Mouse (Mus musculus) midbrain, embryonic 12.5 days (tissue): ENCODE data around the gene Gramd1c. TPM values are rescaled to one million over a fixed set of nuclear protein-coding genes. Genes with fewer than 3 reads are reported as not detected.
A peak's percentile ranks its signal among the peaks of the same experiment; 100 is the strongest.

Experiments used
- ATAC-seq: fragments of 200-750 bp; cut with Nextera tagmentation; 2 replicates; pipeline ENCODE4 v1.8.0; 2017; ENCODE audit warnings: low read depth, moderate TSS enrichment, moderate library complexity; ENCODE audit not compliant: low FRiP score
- H3K27ac ChIP-seq: fragments of 300-500 bp; sonication (generic); replicated peaks from 2 replicates; pipeline ENCODE4 v1.5.1; 2016; ENCODE audit warnings: mild to moderate bottlenecking
- H3K27me3 ChIP-seq: fragments of 300-500 bp; sonication (generic); 2 replicates; pipeline ENCODE4 v1.6.1; 2016; ENCODE audit warnings: mild to moderate bottlenecking
- H3K36me3 ChIP-seq: fragments of 300-500 bp; sonication (generic); 2 replicates; pipeline ENCODE4 v1.6.1; 2016
- H3K4me1 ChIP-seq: fragments of 300-500 bp; sonication (generic); 2 replicates; pipeline ENCODE4 v1.6.1; 2016
- H3K4me2 ChIP-seq: fragments of 300-500 bp; sonication (generic); replicated peaks from 2 replicates; pipeline ENCODE4 v1.6.1; 2016; ENCODE audit warnings: mild to moderate bottlenecking, moderate library complexity
- H3K4me3 ChIP-seq: fragments of 300-500 bp; sonication (generic); 2 replicates; pipeline ENCODE4 v1.5.1; 2016; ENCODE audit warnings: mild to moderate bottlenecking
- H3K9ac ChIP-seq: fragments of 300-500 bp; sonication (generic); replicated peaks from 2 replicates; pipeline ENCODE4 v1.6.1; 2016; ENCODE audit warnings: mild to moderate bottlenecking, moderate library complexity
- H3K9me3 ChIP-seq: fragments of 300-500 bp; sonication (generic); 2 replicates; pipeline ENCODE4 v1.6.1; 2016; ENCODE audit warnings: mild to moderate bottlenecking
- WGBS: fragments of 180-500 bp; shearing (Covaris S2); methylation state at CpG from one replicate; pipeline ENCODE4 v1.1.7; 2016; 5-methylcytosine and 5-hydroxymethylcytosine counted together
- polyA plus RNA-seq: library from polyadenylated mRNA; unstranded; fragments of >200 nt; fragmentation: Nextera tagmentation; extraction: Ambion mirVana; gene quantifications from 2 replicates; pipeline ENCODE4 v1.2.1, GENCODE M21; 2016

Gramd1c gene
- polyA plus RNA-seq, 1 experiment from 2014 or later: 4.2 TPM

DNA sequence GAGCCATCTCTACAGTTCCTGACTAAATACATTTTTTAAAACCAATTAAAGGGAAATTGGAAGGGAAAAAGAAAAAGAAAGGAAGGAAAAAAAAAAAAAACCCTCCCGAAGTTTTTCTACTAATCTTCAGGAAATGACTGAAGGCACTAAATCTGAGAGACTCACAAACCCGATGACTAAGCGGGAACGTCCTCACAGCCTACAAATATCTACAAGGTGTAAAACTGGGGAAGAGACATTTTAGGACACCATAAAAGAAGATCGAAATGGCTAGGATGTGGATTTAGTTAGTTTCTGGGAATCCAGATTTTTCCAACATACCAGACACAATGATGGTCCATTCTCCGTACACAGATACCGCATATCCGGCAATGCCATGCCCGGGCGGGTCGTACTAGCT is 90.0 kb downstream of the Gramd1c start:
- Histone ChIP-seq H3K27ac (no peak overlapping the region), H3K36me3 (no peaks in the 10 kb centered on the region), H3K4me3 (no peak overlapping the region), H3K9ac (no peak overlapping the region), H3K4me2 (no peak overlapping the region), H3K9me3 (no peaks in the 10 kb centered on the region), H3K4me1 (no peaks in the 10 kb centered on the region), H3K27me3 (peaks cover 12% of the 10 kb centered on the region; the same call in 1 of the 2 replicates)
- no peak for ATAC-seq
- 93% methylated on average over 11 of the region's 11 CpGs for WGBS

DNA sequence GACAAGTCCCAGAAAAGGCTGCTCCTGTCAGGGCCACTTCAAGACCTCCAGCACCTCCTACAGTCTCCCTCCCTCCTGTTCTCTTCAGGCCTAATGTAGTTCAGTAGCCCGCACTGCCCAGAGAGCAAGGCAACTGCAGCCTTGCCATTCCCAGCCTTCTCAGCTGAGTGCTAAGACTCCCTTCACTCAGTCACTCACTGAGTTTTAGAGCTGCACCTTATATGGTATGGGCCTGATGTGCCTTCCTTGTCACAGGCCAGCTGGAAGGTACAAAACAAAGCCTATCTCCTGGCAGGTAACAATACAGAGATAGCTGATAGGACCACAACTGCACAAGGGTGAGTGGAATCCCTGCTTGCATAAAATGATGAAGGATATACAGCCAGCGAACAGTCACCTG is 90.8 kb downstream of the Gramd1c start:
- H3K9me3 ChIP-seq: no peaks in the 10 kb centered on the region
- H3K36me3 ChIP-seq: no peaks in the 10 kb centered on the region
- no peaks in the 10 kb centered on the region for H3K4me1 ChIP-seq
- H3K27ac ChIP-seq: no peak overlapping the region
- peaks cover 5% of the 10 kb centered on the region; the same call in 1 of the 2 replicates for H3K27me3 ChIP-seq
- no peak overlapping the region for H3K4me2 ChIP-seq
- H3K9ac ChIP-seq: no peak overlapping the region
- 94% methylated on average over 2 of the region's 2 CpGs for WGBS
- ATAC-seq: no peak
- H3K4me3 ChIP-seq: no peak overlapping the region

DNA sequence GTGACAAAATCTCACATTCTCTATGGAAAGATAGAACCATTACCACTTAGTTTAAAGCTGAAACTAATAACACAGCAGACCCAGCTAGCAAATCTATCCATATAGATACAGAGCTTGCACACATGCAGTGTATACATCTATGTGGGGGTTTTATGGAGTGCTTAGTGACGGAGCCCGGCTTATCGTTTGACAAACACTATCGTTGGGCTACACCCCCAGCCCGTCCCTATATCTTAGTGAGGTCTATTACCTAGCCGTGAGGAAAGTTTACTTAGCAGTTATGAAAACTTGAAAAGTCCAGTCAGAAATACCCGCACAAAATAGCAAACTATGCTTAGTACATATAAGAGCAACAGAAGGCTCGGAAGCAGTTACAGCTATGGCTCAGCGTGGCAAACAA is 91.4 kb downstream of the Gramd1c start:
- Histone ChIP-seq H3K9me3 (no peaks in the 10 kb centered on the region), H3K4me2 (no peak overlapping the region), H3K27ac (no peak overlapping the region), H3K4me3 (no peak overlapping the region), H3K4me1 (no peaks in the 10 kb centered on the region), H3K27me3 (no peaks in the 10 kb centered on the region), H3K36me3 (no peaks in the 10 kb centered on the region), H3K9ac (no peak overlapping the region)
- ATAC-seq: no peak
- WGBS: 93% methylated on average over 9 of the region's 9 CpGs

DNA sequence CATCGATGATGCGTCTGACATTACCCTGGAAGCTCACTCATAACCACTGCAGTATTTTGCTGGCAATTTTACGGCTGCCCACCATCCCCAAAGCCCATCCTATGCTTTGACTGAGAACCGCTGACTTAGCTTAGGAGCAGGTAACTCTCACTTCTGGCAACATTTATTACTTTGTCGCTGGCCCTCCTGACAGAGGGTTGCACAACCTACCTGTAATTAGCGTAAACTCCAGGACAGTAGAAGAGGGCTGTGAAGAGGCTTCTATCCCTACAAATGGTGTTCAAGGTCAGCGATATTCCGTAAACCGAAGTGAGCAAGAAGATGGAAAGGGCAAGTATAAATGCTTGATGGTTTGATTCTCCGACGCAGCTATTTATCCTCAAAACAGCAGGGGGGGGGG is 92.0 kb downstream of the Gramd1c start:
- 95% methylated on average over 11 of the region's 11 CpGs for WGBS
- H3K27ac ChIP-seq: no peak overlapping the region

DNA sequence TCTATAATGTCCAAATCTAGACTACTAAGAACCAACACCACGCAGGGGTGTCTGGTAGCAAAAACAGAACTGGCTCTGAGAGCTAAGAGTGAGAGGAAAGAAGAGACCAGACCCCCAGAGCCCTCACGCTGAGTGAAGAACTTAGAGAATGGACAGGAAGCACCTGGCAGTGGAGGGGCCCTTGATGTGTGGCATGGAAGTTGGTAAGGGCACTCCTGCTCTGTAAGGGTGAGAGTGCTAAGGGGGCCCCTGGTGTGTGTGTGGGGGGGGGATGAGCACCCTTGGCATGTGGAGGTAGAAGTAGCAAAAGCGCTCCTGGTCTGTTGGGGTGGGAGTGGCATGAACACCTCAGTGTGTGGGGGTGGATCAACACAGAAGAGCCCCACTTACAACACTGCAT is 92.7 kb downstream of the Gramd1c start:
- H3K27ac ChIP-seq: no peak overlapping the region
- WGBS: 93% methylated on average over 3 of the region's 3 CpGs
- no peaks in the 10 kb centered on the region for H3K9me3 ChIP-seq
- no peak for ATAC-seq
- no peaks in the 10 kb centered on the region for H3K27me3 ChIP-seq
- H3K4me2 ChIP-seq: no peak overlapping the region
- peaks cover 5% of the 10 kb centered on the region; the same call in 1 of the 2 replicates for H3K4me1 ChIP-seq
- H3K9ac ChIP-seq: no peak overlapping the region
- H3K4me3 ChIP-seq: no peak overlapping the region
- H3K36me3 ChIP-seq: no peaks in the 10 kb centered on the region

More for the DNA sequence above, 92.0 kb downstream of the Gramd1c start:
- peaks cover 3% of the 10 kb centered on the region; the same call in 1 of the 2 replicates for H3K4me1 ChIP-seq
- ATAC-seq: no peak
- H3K9ac ChIP-seq: no peak overlapping the region
- H3K36me3 ChIP-seq: no peaks in the 10 kb centered on the region
- no peaks in the 10 kb centered on the region for H3K27me3 ChIP-seq
- H3K4me2 ChIP-seq: no peak overlapping the region
- H3K4me3 ChIP-seq: no peak overlapping the region
- H3K9me3 ChIP-seq: no peaks in the 10 kb centered on the region

DNA sequence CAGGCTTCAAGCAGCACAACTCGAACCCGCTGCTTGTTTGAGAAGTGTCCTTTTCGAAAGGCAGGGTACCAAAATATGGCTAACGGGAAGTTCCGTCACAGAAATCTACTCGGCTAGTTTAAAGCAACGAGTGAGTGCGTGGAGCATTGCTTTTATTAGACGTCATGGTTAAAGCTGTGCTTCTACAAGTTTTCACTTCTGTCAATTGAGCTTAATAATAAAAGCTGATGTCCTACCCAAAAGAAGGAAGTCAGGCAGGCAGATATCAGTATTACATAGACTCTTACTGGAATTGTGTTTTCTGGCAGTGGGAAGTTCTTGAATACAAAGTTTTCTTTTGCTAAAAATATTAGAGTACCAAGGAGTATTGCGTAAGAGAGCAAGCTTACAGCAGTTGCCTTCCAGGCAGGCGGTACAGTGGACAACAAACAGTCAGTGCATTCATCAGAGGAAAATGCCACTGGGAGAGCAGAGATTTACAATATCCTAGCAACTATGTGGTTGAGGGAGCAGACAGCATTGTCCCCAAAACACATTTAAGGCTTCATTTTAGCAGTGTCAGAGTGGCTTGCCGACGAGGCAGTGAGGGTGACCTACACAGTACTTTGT is 97.3 kb downstream of the Gramd1c start:
- Histone ChIP-seq H3K27me3 (no peaks in the 10 kb centered on the region), H3K9ac (no peak overlapping the region), H3K36me3 (no peaks in the 10 kb centered on the region), H3K4me1 (peaks cover 5% of the 10 kb centered on the region; the same call in 1 of the 2 replicates), H3K4me3 (no peak overlapping the region), H3K27ac (peak overlapping the region; percentile 25; the same call in 1 of the 2 replicates), H3K9me3 (no peaks in the 10 kb centered on the region), H3K4me2 (0 out of 2 replicates have a peak overlapping the region, but pooled peaks have one; percentile 3)
- peak; percentile 41; the same call in 1 of the 2 replicates for ATAC-seq
- 80% methylated on average over 13 of the region's 13 CpGs for WGBS

DNA sequence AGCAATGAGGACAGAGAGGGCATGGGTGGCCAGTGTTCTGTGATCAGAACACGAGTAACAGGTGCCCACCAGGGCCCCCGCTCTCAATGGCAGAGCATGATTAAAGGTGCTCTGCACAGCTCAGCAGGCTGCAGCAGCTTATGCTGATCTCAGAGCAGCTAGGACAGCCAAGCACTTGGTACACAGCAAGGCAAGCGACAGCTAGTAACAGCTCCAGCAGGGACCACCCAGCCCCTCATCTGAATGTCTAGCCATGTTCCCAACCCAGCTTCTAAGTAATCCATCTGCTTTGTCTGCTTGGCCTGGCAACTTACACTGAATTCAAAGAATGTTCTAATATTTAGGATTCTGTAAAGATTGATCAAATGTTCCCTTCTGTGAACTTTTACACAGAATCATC is 99.4 kb downstream of the Gramd1c start:
- peaks cover 6% of the 10 kb centered on the region for H3K36me3 ChIP-seq
- H3K27me3 ChIP-seq: no peaks in the 10 kb centered on the region
- H3K9me3 ChIP-seq: no peaks in the 10 kb centered on the region
- H3K4me2 ChIP-seq: no peak overlapping the region
- peaks cover 5% of the 10 kb centered on the region; the same call in 1 of the 2 replicates for H3K4me1 ChIP-seq
- WGBS: 68% methylated on average over 3 of the region's 3 CpGs
- ATAC-seq: no peak
- no peak overlapping the region for H3K4me3 ChIP-seq
- no peak overlapping the region for H3K9ac ChIP-seq
- no peak overlapping the region for H3K27ac ChIP-seq

DNA sequence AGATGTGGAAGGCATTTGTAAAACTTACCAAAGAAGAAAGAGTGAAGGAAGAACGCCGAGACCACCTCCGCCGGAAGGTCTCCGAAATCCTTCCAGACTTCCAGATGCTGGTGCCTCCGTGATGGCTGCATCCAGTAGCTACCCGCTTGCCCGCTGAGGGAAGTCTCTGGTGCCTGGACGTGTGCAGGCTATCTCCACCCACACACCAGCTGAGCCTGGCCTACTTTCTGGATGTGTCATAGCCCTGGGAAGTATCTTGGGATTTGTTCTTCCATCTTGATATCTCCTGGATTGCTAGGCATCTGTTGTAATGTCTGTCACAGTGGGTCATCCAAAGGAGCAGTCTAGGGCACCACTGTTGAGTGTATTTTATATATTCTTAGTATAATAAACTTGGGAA is 99.9 kb downstream of the Gramd1c start:
- Histone ChIP-seq H3K9ac (no peak overlapping the region), H3K27me3 (no peaks in the 10 kb centered on the region), H3K4me1 (peaks cover 5% of the 10 kb centered on the region; the same call in 1 of the 2 replicates), H3K4me2 (no peak overlapping the region), H3K36me3 (peaks cover 6% of the 10 kb centered on the region), H3K27ac (no peak overlapping the region), H3K4me3 (no peak overlapping the region), H3K9me3 (no peaks in the 10 kb centered on the region)
- WGBS: 94% methylated on average over 9 of the region's 9 CpGs
- no peak for ATAC-seq

DNA sequence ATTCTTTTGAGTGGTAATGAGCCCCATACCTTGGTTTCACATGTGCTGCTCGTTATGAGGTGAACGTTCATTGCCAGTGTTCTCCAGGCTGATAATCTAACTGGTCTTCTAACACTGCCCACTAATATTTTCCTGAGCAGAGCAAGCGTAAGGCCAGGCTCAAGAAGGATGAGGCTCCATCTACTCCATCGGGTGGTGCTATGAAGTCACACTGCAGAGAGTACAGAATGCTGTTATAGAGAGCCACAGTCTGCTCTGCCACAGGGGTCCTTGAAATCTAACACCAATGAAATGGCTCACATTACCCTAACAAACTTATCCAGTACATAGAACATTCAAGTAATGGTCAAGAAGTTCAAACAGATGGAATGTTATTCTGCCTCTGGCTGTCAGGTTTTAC is 105.1 kb downstream of the Gramd1c start:
- H3K27ac ChIP-seq: no peak overlapping the region
- H3K9ac ChIP-seq: no peak overlapping the region
- H3K4me3 ChIP-seq: no peak overlapping the region
- no peak for ATAC-seq
- no peaks in the 10 kb centered on the region for H3K4me1 ChIP-seq
- no peaks in the 10 kb centered on the region for H3K9me3 ChIP-seq
- WGBS: 84% methylated on average over 4 of the region's 4 CpGs
- H3K36me3 ChIP-seq: peaks cover 6% of the 10 kb centered on the region
- H3K27me3 ChIP-seq: no peaks in the 10 kb centered on the region
- no peak overlapping the region for H3K4me2 ChIP-seq

DNA sequence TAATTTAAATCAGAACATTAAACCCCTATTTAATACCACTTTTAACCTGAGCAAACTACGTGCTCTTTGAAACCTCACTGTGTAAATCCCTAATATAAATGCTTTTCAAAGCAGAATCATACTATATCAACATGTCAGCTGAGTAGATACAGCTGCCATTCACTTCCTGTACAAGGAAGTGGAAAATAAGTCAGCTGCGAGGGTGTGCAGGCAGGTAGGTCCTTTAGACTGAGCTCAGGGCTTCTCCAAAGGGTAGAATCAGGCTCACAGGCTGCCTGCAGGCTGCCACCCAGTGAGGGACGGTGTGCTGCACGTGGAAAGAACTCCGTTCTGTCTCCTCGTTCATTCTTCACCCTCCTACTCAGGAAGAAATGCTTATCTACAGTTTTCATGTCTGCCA is 108.2 kb downstream of the Gramd1c start:
- no peak for ATAC-seq

DNA sequence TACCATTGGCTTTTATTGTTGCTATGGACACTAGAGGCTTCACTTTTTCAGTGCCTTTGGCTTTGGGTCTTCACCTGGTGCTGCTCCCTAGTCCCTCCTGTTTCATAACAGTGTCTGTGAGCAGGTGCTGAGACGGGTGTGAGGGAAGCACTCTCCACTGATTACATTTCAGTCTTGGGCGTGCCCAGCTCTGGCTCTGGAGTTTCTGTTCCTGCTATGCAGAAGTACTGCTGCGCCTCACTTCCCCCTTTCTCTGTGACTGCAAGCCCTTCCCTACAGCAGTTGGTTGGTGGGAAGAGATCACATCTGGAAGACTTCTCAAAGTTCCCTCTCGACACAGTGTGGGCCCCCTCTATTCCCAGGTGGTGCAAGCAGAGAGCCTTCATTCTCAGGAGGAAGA is 111.6 kb downstream of the Gramd1c start:
- Histone ChIP-seq H3K27me3 (no peaks in the 10 kb centered on the region), H3K4me2 (no peak overlapping the region), H3K4me1 (no peaks in the 10 kb centered on the region), H3K27ac (no peak overlapping the region), H3K9me3 (no peaks in the 10 kb centered on the region), H3K4me3 (no peak overlapping the region), H3K9ac (no peak overlapping the region), H3K36me3 (no peaks in the 10 kb centered on the region)
- no peak for ATAC-seq
- 84% methylated on average over 4 of the region's 4 CpGs for WGBS

More for the DNA sequence above, 108.2 kb downstream of the Gramd1c start:
- H3K4me1 ChIP-seq: no peaks in the 10 kb centered on the region
- no peak overlapping the region for H3K4me2 ChIP-seq
- no peaks in the 10 kb centered on the region for H3K27me3 ChIP-seq
- H3K27ac ChIP-seq: no peak overlapping the region
- no peak overlapping the region for H3K4me3 ChIP-seq
- WGBS: 85% methylated on average over 6 of the region's 6 CpGs
- no peak overlapping the region for H3K9ac ChIP-seq
- H3K9me3 ChIP-seq: no peaks in the 10 kb centered on the region
- peaks cover under 1% of the 10 kb centered on the region; the same call in 1 of the 2 replicates for H3K36me3 ChIP-seq

DNA sequence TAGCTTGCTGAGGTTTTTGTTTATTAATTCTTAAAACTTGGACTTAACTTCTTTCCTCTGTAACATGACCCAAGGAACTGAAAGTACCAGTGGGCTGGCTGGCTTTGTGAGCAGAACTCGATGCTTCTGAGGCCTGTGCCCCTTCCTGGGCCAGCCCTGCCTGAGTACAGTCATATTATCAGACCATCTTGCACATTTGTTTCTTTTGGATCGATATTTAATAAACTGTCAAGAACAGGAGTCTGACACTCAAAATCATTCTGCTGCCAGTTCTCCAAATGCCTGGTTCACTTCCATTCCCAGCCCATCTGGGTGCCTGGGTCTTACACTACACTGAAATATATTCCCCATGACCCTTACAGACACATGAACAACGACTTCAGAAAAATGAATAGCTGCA is 117.3 kb downstream of the Gramd1c start:
- 91% methylated on average over 3 of the region's 3 CpGs for WGBS
- no peak overlapping the region for H3K4me2 ChIP-seq
- ATAC-seq: no peak
- no peak overlapping the region for H3K4me3 ChIP-seq
- H3K9ac ChIP-seq: no peak overlapping the region
- H3K9me3 ChIP-seq: no peaks in the 10 kb centered on the region
- no peaks in the 10 kb centered on the region for H3K27me3 ChIP-seq
- H3K4me1 ChIP-seq: no peaks in the 10 kb centered on the region
- H3K36me3 ChIP-seq: no peaks in the 10 kb centered on the region
- no peak overlapping the region for H3K27ac ChIP-seq

DNA sequence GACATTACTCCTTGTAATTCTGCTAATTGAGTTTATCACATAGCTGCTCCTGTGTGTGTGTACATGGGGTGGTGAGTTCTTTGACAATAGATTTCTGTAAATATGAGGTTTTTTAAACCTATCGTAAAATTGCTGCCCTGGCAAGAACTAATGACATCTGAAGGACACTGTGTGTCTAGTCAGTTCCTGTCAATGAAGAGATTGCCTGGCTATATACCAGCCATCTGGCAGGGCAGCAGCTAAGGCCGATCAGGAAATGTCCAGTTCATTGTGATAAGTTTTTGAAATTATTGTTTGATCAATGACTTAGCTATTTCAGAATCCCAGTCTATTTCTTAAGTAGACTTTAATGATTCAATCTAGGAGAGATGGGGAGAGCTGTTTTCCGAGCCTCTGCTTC is 117.8 kb downstream of the Gramd1c start:
- ATAC-seq: no peak
- Histone ChIP-seq H3K9ac (no peak overlapping the region), H3K4me2 (no peak overlapping the region), H3K27ac (no peak overlapping the region), H3K4me3 (no peak overlapping the region), H3K36me3 (no peaks in the 10 kb centered on the region), H3K4me1 (no peaks in the 10 kb centered on the region), H3K27me3 (no peaks in the 10 kb centered on the region), H3K9me3 (no peaks in the 10 kb centered on the region)
- 85% methylated on average over 3 of the region's 3 CpGs for WGBS
